Mouse (Mus musculus) cerebellum, adult 2 months (tissue): ENCODE data around the gene Fthl17a.

Source experiments
- CTCF ChIP-seq: fragments of 200-500 bp; IDR thresholded peaks from 2 replicates; pipeline ENCODE4 v1.5.1; 2011; ENCODE audit warnings: low read depth, mild to moderate bottlenecking, control low read depth, low read length, moderate library complexity, borderline replicate concordance; ENCODE audit not compliant: insufficient read depth
- POLR2A ChIP-seq: fragments of 200-500 bp; IDR thresholded peaks from 2 replicates; pipeline ENCODE4 v1.6.1; 2011; ENCODE audit warnings: low read length, control low read depth, borderline replicate concordance; ENCODE audit not compliant: insufficient read depth

- no peak for TF ChIP-seq POLR2A
- no peak for TF ChIP-seq CTCF
Observed at GRCm38 (mm10) chrX:85272296-85272695, 22.8 kb downstream of the Fthl17a start.
